Mouse (Mus musculus): Measurements from ENCODE around the gene Zfp354c. TPM values are rescaled to one million over a fixed set of nuclear protein-coding genes. Genes with fewer than 3 reads are reported as not detected.

Zfp354c gene
- polyA plus RNA-seq, 1 experiment = 0.19 TPM

DNA sequence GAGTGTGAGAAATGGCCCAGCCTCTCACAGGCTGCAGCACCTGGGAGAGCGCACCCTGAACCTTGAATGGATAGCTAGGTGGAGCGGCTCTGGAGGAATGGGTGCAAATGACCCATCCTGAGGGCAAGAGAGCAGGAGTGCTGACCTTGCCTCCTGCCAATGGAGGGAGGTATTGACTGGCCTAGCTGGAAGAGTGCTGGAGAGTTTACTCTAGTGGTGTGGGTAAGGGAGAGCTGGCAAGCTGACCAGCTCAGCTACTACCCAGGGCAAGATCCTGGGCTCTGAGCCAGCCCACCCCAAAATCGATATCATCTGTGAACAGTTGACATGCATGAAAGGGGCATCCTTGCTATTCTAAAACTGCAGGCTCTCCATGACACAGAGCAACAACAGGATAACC lies 18.4 kb upstream of the Zfp354c start:
- Histone ChIP-seq H3K36me3 (ENCODE audit: control insufficient read depth, insufficient read depth, low read length) (no peaks in the 10 kb centered on the region), H3K4me1 (ENCODE audit: control insufficient read depth, insufficient read depth, insufficient read length, low read length) (no peaks in the 10 kb centered on the region; the same call in 1 of the 2 replicates), H3K4me3 (ENCODE audit: low read depth, low read length) (no peak overlapping the region), H3K27me3 (ENCODE audit: control insufficient read depth, insufficient read depth, low read length) (peaks cover 16% of the 10 kb centered on the region), H3K27ac (ENCODE audit: insufficient read depth, low read depth, low read length) (no peak overlapping the region)
- WGBS = 88% methylated on average over 3 of the region's 3 CpGs
- TF ChIP-seq POLR2A (IDR thresholded peaks at IDR 0.05; ENCODE audit: low read depth, low read length) (no peak), CTCF (IDR thresholded peaks at IDR 0.05; ENCODE audit: extremely low read depth, insufficient read length, insufficient replicate concordance, low read depth, low read length) (no peak)

DNA sequence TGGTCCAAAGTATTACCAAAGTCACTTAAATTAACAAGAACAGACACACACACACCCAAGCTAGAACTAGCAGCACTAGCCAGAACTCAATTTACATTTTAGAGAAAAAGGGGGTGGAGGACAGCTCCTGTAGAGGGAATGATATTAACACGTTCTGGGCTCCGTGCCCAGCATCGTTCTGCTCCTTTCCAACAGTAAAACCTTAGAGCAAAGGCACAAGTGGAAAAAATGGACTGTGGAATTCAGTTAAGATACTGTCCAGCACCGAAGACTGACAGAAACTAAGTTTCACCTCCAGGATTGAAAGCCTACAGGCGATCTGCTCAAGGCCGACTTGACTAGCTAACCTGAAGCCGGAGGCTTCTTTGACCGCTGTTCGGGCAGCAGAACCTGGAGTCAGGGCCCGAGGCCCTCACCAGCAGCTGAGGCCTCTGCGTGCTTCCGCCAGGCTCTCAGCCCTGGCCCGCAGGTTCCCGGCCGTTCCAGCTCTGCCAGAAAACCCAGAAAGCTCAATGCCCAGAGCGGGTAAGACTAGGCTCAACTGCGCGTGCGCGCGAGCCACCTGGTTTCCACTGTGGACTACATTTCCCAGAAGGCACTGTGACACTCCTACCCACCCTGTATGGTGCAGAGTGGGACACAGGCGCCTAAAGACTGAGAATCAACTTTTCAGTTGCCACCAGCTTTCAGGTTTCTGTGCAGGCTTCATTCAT lies 13.7 kb upstream of the Zfp354c start, which contains the start of gene Zfp879:
TSS of gene Zfp879 (minus strand) at position 530 of the 713 bp plus-strand sequence.
- WGBS = 9% methylated on average over 22 of the region's 22 CpGs
- TF ChIP-seq CTCF (IDR thresholded peaks at IDR 0.05; ENCODE audit: extremely low read depth, insufficient read length, insufficient replicate concordance, low read depth, low read length) (no peak), POLR2A (IDR thresholded peaks at IDR 0.05; ENCODE audit: low read depth, low read length) (no peak)
- peak within 1 kb of the TSS; percentile 17; the same call in 1 of the 2 replicates for H3K27ac ChIP-seq (ENCODE audit: insufficient read depth, low read depth, low read length)

GRCm38 (mm10) chr11:50835727-50836126 lies 8.2 kb upstream of the Zfp354c start:
- TF ChIP-seq CTCF (IDR thresholded peaks at IDR 0.05; ENCODE audit: extremely low read depth, insufficient read length, insufficient replicate concordance, low read depth, low read length) (no peak), POLR2A (IDR thresholded peaks at IDR 0.05; ENCODE audit: low read depth, low read length) (no peak)
- H3K27me3 ChIP-seq (ENCODE audit: control insufficient read depth, insufficient read depth, low read length) = no peaks in the 10 kb centered on the region
- H3K4me1 ChIP-seq (ENCODE audit: control insufficient read depth, insufficient read depth, insufficient read length, low read length) = no peaks in the 10 kb centered on the region
- no peak overlapping the region for H3K27ac ChIP-seq (ENCODE audit: insufficient read depth, low read depth, low read length)
- 77% methylated on average over 4 of the region's 4 CpGs for WGBS
- H3K36me3 ChIP-seq (ENCODE audit: control insufficient read depth, insufficient read depth, low read length) = no peaks in the 10 kb centered on the region
- no peak overlapping the region for H3K4me3 ChIP-seq (ENCODE audit: low read depth, low read length)

More for the DNA sequence above, 13.7 kb upstream of the Zfp354c start, which contains the start of gene Zfp879:
- H3K36me3 ChIP-seq (ENCODE audit: control insufficient read depth, insufficient read depth, low read length) = no peaks in the 10 kb centered on the region
- H3K27me3 ChIP-seq (ENCODE audit: control insufficient read depth, insufficient read depth, low read length) = no peaks in the 10 kb centered on the region
- H3K4me1 ChIP-seq (ENCODE audit: control insufficient read depth, insufficient read depth, insufficient read length, low read length) = no peaks in the 10 kb centered on the region; the same call in 1 of the 2 replicates
- peak within 1 kb of the TSS; percentile 65 for H3K4me3 ChIP-seq (ENCODE audit: low read depth, low read length)

GRCm38 (mm10) chr11:50826214-50826613 lies 1.3 kb downstream of the Zfp354c start:
- 71% methylated on average over 2 of the region's 2 CpGs for WGBS
- peaks cover 3% of the 10 kb centered on the region; the same call in 1 of the 2 replicates for H3K4me1 ChIP-seq (ENCODE audit: control insufficient read depth, insufficient read depth, insufficient read length, low read length)
- no peak overlapping the region for H3K27ac ChIP-seq (ENCODE audit: insufficient read depth, low read depth, low read length)
- no peak overlapping the region for H3K4me3 ChIP-seq (ENCODE audit: low read depth, low read length)
- no peaks in the 10 kb centered on the region for H3K36me3 ChIP-seq (ENCODE audit: control insufficient read depth, insufficient read depth, low read length)
- H3K27me3 ChIP-seq (ENCODE audit: control insufficient read depth, insufficient read depth, low read length) = no peaks in the 10 kb centered on the region
- TF ChIP-seq POLR2A (IDR thresholded peaks at IDR 0.05; ENCODE audit: low read depth, low read length) (no peak), CTCF (IDR thresholded peaks at IDR 0.05; ENCODE audit: extremely low read depth, insufficient read length, insufficient replicate concordance, low read depth, low read length) (no peak)

GRCm38 (mm10) chr11:50814233-50814632 lies 13.3 kb downstream of the Zfp354c start:
- no peak for TF ChIP-seq CTCF (IDR thresholded peaks at IDR 0.05; ENCODE audit: extremely low read depth, insufficient read length, insufficient replicate concordance, low read depth, low read length)
- TF ChIP-seq POLR2A (IDR thresholded peaks at IDR 0.05; ENCODE audit: low read depth, low read length) = no peak
- no peaks in the 10 kb centered on the region for H3K4me1 ChIP-seq (ENCODE audit: control insufficient read depth, insufficient read depth, insufficient read length, low read length)
- H3K27ac ChIP-seq (ENCODE audit: insufficient read depth, low read depth, low read length) = no peak overlapping the region
- 95% methylated on average over 4 of the region's 4 CpGs for WGBS
- H3K4me3 ChIP-seq (ENCODE audit: low read depth, low read length) = no peak overlapping the region
- no peaks in the 10 kb centered on the region; the same call in 1 of the 2 replicates for H3K36me3 ChIP-seq (ENCODE audit: control insufficient read depth, insufficient read depth, low read length)
- H3K27me3 ChIP-seq (ENCODE audit: control insufficient read depth, insufficient read depth, low read length) = no peaks in the 10 kb centered on the region

DNA sequence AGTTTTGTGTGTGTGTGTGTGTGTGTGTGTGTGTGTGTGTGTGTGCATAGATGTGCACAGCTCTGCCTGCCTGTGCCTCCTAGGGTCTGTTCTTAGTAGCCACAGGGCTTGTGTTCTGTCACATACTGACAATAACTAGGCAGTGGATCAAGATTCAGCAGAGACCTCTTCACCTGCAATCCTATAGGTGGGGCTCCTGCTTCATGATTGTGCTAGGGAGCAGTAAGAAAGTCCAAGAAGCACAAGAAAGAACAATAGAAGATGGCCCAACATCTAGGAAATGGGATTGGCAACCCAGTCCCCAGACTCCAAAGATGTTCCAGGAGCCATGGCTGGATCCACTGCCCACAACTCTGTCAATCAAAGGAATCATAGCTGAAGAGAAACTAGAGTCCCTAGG lies 28.7 kb downstream of the Zfp354c start:
- no peaks in the 10 kb centered on the region for H3K36me3 ChIP-seq (ENCODE audit: control insufficient read depth, insufficient read depth, low read length)
- TF ChIP-seq POLR2A (IDR thresholded peaks at IDR 0.05; ENCODE audit: low read depth, low read length) (no peak), CTCF (IDR thresholded peaks at IDR 0.05; ENCODE audit: extremely low read depth, insufficient read length, insufficient replicate concordance, low read depth, low read length) (no peak)
- H3K27ac ChIP-seq (ENCODE audit: insufficient read depth, low read depth, low read length) = no peak overlapping the region
- no peaks in the 10 kb centered on the region for H3K4me1 ChIP-seq (ENCODE audit: control insufficient read depth, insufficient read depth, insufficient read length, low read length)
- H3K4me3 ChIP-seq (ENCODE audit: low read depth, low read length) = no peak overlapping the region
- H3K27me3 ChIP-seq (ENCODE audit: control insufficient read depth, insufficient read depth, low read length) = no peaks in the 10 kb centered on the region

DNA sequence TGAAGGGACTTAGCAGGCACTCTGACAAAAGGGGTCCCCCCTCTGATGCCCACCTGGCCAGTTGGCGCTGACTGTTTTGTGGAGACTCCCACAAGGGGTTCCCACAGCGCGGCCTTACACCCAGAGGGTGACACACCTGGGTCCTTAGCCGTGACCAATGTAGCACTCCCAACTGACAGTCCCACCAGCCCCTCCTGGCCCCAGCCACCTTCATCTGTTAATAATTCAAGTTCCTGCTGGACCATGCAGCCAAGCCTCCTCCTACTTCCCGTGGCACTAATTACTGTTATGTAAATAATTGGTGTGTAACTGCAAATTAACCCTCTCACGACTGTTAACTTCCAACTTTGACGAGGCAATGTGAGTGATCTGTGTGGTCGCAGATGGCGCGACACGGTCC lies 29.9 kb downstream of the Zfp354c start:
- Histone ChIP-seq H3K4me1 (ENCODE audit: control insufficient read depth, insufficient read depth, insufficient read length, low read length) (no peaks in the 10 kb centered on the region), H3K4me3 (ENCODE audit: low read depth, low read length) (no peak overlapping the region), H3K27me3 (ENCODE audit: control insufficient read depth, insufficient read depth, low read length) (no peaks in the 10 kb centered on the region), H3K27ac (ENCODE audit: insufficient read depth, low read depth, low read length) (no peak overlapping the region), H3K36me3 (ENCODE audit: control insufficient read depth, insufficient read depth, low read length) (no peaks in the 10 kb centered on the region)
- whole genome bisulfite sequencing = 63% methylated on average over 11 of the region's 11 CpGs
- TF ChIP-seq POLR2A (IDR thresholded peaks at IDR 0.05; ENCODE audit: low read depth, low read length) (no peak), CTCF (IDR thresholded peaks at IDR 0.05; ENCODE audit: extremely low read depth, insufficient read length, insufficient replicate concordance, low read depth, low read length) (no peak)

All from small intestine, adult 2 months (tissue).